Mouse (Mus musculus) heart, postnatal 0 days (tissue): Measurements from ENCODE around the gene Zfp541. TPM values are rescaled to one million over a fixed set of nuclear protein-coding genes. Genes with fewer than 3 reads are reported as not detected.
A peak's percentile ranks its signal among the peaks of the same experiment; 100 is the strongest.

ENCODE experiments used
- ATAC-seq: fragments of 200-750 bp; cut with Nextera tagmentation; 2 replicates; pipeline ENCODE4 v1.8.0; 2017; ENCODE audit warnings: low read depth, moderate number of reproducible peaks, moderate library complexity; ENCODE audit not compliant: insufficient read depth
- DNase-seq: peaks from one replicate; pipeline ENCODE4 v3.0.0-alpha.2; 2016; ENCODE audit warnings: low spot score
- H3K27ac ChIP-seq: fragments of 300-500 bp; sonication (generic); 2 replicates; pipeline ENCODE4 v1.5.1; 2014; ENCODE audit warnings: low read depth, mild to moderate bottlenecking
- H3K27me3 ChIP-seq: fragments of 300-500 bp; sonication (generic); 2 replicates; pipeline ENCODE4 v1.6.1; 2014; ENCODE audit warnings: low read length, mixed read lengths; ENCODE audit not compliant: control insufficient read depth, insufficient read depth
- H3K36me3 ChIP-seq: fragments of 300-500 bp; sonication (generic); replicated peaks from 2 replicates; pipeline ENCODE4 v1.6.1; 2014; ENCODE audit warnings: low read length, mixed read lengths; ENCODE audit not compliant: control insufficient read depth, insufficient read depth
- H3K4me1 ChIP-seq: fragments of 300-500 bp; sonication (generic); 2 replicates; pipeline ENCODE4 v1.6.1; 2014; ENCODE audit warnings: antibody characterized with exemption; ENCODE audit not compliant: control insufficient read depth, insufficient read depth
- H3K4me2 ChIP-seq: fragments of 300-500 bp; sonication (generic); 2 replicates; pipeline ENCODE4 v1.6.1; 2014; ENCODE audit warnings: low read depth, mild to moderate bottlenecking, low read length, moderate library complexity
- H3K4me3 ChIP-seq: fragments of 300-500 bp; sonication (generic); 2 replicates; pipeline ENCODE4 v1.5.1; 2014; ENCODE audit warnings: low read depth, low read length
- H3K9ac ChIP-seq: fragments of 300-500 bp; sonication (generic); replicated peaks from 2 replicates; pipeline ENCODE4 v1.6.1; 2014; ENCODE audit warnings: low read depth, low read length, mixed read lengths
- H3K9me3 ChIP-seq: fragments of 300-500 bp; sonication (generic); replicated peaks from 2 replicates; pipeline ENCODE4 v1.6.1; 2016; ENCODE audit warnings: low read length; ENCODE audit not compliant: control insufficient read depth
- CTCF ChIP-seq: IDR thresholded peaks from 2 replicates; pipeline ENCODE4 v1.5.1; 2016; ENCODE audit warnings: antibody characterized with exemption, control low read depth, low read depth
- EP300 ChIP-seq: IDR thresholded peaks from 2 replicates; pipeline ENCODE4 v1.6.1; 2016; ENCODE audit warnings: antibody characterized with exemption, low read depth
- WGBS: fragments of 180-500 bp; shearing (Covaris S2); extraction: QIAGEN DNeasy Blood & Tissue Kit; methylation state at CpG from one replicate; pipeline ENCODE4 v1.1.7; 2014; 5-methylcytosine and 5-hydroxymethylcytosine counted together
- polyA plus RNA-seq: library from polyadenylated mRNA; unstranded; fragments of >200 nt; fragmentation: Nextera tagmentation; extraction: Ambion mirVana; gene quantifications from 2 replicates; pipeline ENCODE4 v1.2.1, GENCODE M21; 2015
- total RNA-seq: library from RNA; depleted of rRNA; stranded (reverse); fragments of >200 nt; gene quantifications from 2 replicates; pipeline ENCODE4 v1.2.3, GENCODE M21; 2014; ENCODE audit warnings: low replicate concordance

Gene Zfp541
- total and polyA plus RNA-seq, 2 experiments from 2014 or later: not detected

- DNase-seq: no peak
- ATAC-seq: peak; percentile 70
Measured at GRCm38 (mm10) chr7:16018016-16018810, 43.4 kb upstream of the Zfp541 start.

GRCm38 (mm10) chr7:16019256-16020094 lies 42.1 kb upstream of the Zfp541 start:
- Histone ChIP-seq H3K36me3 (no peaks in the 10 kb centered on the region), H3K4me3 (no peak overlapping the region), H3K4me1 (peaks cover 26% of the 10 kb centered on the region), H3K9me3 (no peaks in the 10 kb centered on the region), H3K27me3 (no peaks in the 10 kb centered on the region), H3K9ac (no peak overlapping the region), H3K4me2 (no peak overlapping the region), H3K27ac (peak overlapping the region; percentile 63)
- no peak for DNase-seq
- 77% methylated on average over 5 of the region's 5 CpGs for WGBS
- no peak for TF ChIP-seq EP300
- TF ChIP-seq CTCF: no peak
- ATAC-seq: 0 out of 2 replicates have a peak, but pooled peaks have one; percentile 12

More at GRCm38 (mm10) chr7:16018016-16018810, 43.4 kb upstream of the Zfp541 start:
- peaks cover 36% of the 10 kb centered on the region for H3K4me1 ChIP-seq
- WGBS: 61% methylated on average over 9 of the region's 9 CpGs
- no peaks in the 10 kb centered on the region for H3K9me3 ChIP-seq
- no peaks in the 10 kb centered on the region for H3K36me3 ChIP-seq
- H3K4me3 ChIP-seq: no peak overlapping the region
- H3K9ac ChIP-seq: no peak overlapping the region
- H3K27me3 ChIP-seq: no peaks in the 10 kb centered on the region
- TF ChIP-seq CTCF (no peak), EP300 (no peak; the same call in 1 of the 2 replicates)
- no peak overlapping the region for H3K4me2 ChIP-seq
- peak overlapping the region; percentile 63 for H3K27ac ChIP-seq

GRCm38 (mm10) chr7:16024603-16025222 lies 36.9 kb upstream of the Zfp541 start:
- Histone ChIP-seq H3K4me3 (no peak overlapping the region), H3K4me2 (no peak overlapping the region), H3K9ac (no peak overlapping the region), H3K9me3 (no peaks in the 10 kb centered on the region), H3K36me3 (no peaks in the 10 kb centered on the region), H3K27ac (no peak overlapping the region), H3K27me3 (no peaks in the 10 kb centered on the region), H3K4me1 (peaks cover 23% of the 10 kb centered on the region)
- DNase-seq (no peak), ATAC-seq (no peak)
- 88% methylated on average over 8 of the region's 8 CpGs for WGBS
- TF ChIP-seq EP300: no peak
- TF ChIP-seq CTCF: no peak

GRCm38 (mm10) chr7:16028102-16028927 lies 33.3 kb upstream of the Zfp541 start:
- Histone ChIP-seq H3K4me2 (no peak overlapping the region), H3K4me1 (peaks cover 22% of the 10 kb centered on the region), H3K9me3 (no peaks in the 10 kb centered on the region), H3K27ac (peak overlapping the region; percentile 71), H3K4me3 (no peak overlapping the region), H3K27me3 (no peaks in the 10 kb centered on the region), H3K9ac (no peak overlapping the region), H3K36me3 (no peaks in the 10 kb centered on the region)
- DNase-seq: no peak
- ATAC-seq: peak; percentile 49; the same call in 1 of the 2 replicates
- 51% methylated on average over 6 of the region's 6 CpGs for WGBS
- TF ChIP-seq EP300: no peak
- TF ChIP-seq CTCF: peak; percentile 24; the same call in 1 of the 2 replicates
